In genomic region chr6:114860677-114861568, GRCm38 (mm10) we compare ENCODE assay signal across 8 mouse cellular contexts.
DNase-seq lines count a peak whose midpoint lies in the region; ATAC-seq lines count a peak whose summit lies in the region.

No protein-coding gene starts in this region.

- H3K9ac ChIP-seq in lung, embryonic 16.5 days (ENCODE audit: low read length) = peak overlapping the region; percentile 24; the same call in 1 of the 2 replicates

- ATAC-seq in lung, embryonic 16.5 days (ENCODE audit: low read depth) = peak; percentile 81
- ATAC-seq in megakaryocyte progenitor cell, adult 5-6 weeks (replicated peaks; ENCODE audit: poor library complexity) = no peak

- no peaks in the 10 kb centered on the region for H3K27me3 ChIP-seq in lung, embryonic 16.5 days (ENCODE audit: control insufficient read depth, insufficient read depth, low read depth, low read length)
- H3K27me3 ChIP-seq in heart, embryonic 10.5 days (ENCODE audit: insufficient read depth, poor library complexity, severe bottlenecking) = no peaks in the 10 kb centered on the region

- peak; percentile 73 for DNase-seq in adrenal gland, adult 2 months
- no peak for DNase-seq in adrenal gland, adult 8-10 months
- DNase-seq in lung, adult 18-20 months = no peak
- DNase-seq in heart, embryonic 10.5 days (ENCODE audit: low spot score) = no peak
- DNase-seq in skeletal muscle tissue, adult 2 months (ENCODE audit: low read depth, low spot score) = peak; percentile 86
- no peak for DNase-seq in embryo, embryonic 9.5 days (ENCODE audit: extremely low spot score)

- no peaks in the 10 kb centered on the region for H3K9me3 ChIP-seq in lung, embryonic 16.5 days (ENCODE audit: control insufficient read depth, low read length)
- H3K9me3 ChIP-seq in heart, embryonic 10.5 days = no peaks in the 10 kb centered on the region

- peaks cover 30% of the 10 kb centered on the region for H3K4me1 ChIP-seq in lung, embryonic 16.5 days (replicated peaks; ENCODE audit: control insufficient read depth, insufficient read depth, low read length)
- peaks cover 78% of the 10 kb centered on the region for H3K4me1 ChIP-seq in heart, embryonic 10.5 days

- H3K4me3 ChIP-seq in lung, embryonic 16.5 days (ENCODE audit: low read length) = no peak overlapping the region
- no peak overlapping the region for H3K4me3 ChIP-seq in heart, embryonic 10.5 days

- WGBS in lung, embryonic 16.5 days = 49% methylated on average over 14 of the region's 14 CpGs
- 57% methylated on average over 14 of the region's 14 CpGs for WGBS in heart, embryonic 10.5 days

- peaks cover 33% of the 10 kb centered on the region for H3K36me3 ChIP-seq in lung, embryonic 16.5 days (ENCODE audit: control insufficient read depth, insufficient read depth, low read length)
- peaks cover 56% of the 10 kb centered on the region for H3K36me3 ChIP-seq in heart, embryonic 10.5 days

- H3K27ac ChIP-seq in lung, embryonic 16.5 days (ENCODE audit: low read length) = peak overlapping the region; percentile 73
- H3K27ac ChIP-seq in heart, embryonic 10.5 days = peak overlapping the region; percentile 42

- H3K4me2 ChIP-seq in lung, embryonic 16.5 days (ENCODE audit: low read depth, low read length) = no peak overlapping the region

Comparison
In these comparisons a context has a peak if more than half of its experiments do, and no peak if none do; other contexts are left out.
1. DNase-seq: peak in adrenal gland, adult 2 months (single experiment) and skeletal muscle tissue, adult 2 months (single experiment); none in adrenal gland, adult 8-10 months (single experiment), lung, adult 18-20 months (0 of 2), heart, embryonic 10.5 days (single experiment) and embryo, embryonic 9.5 days (single experiment).